Mouse (Mus musculus): ENCODE measurements around the gene Dll1. TPM values are rescaled to one million over a fixed set of nuclear protein-coding genes. Genes with fewer than 3 reads are reported as not detected.

Gene Dll1
- polyA plus RNA-seq, 1 experiment from 2014 or later = 4.9 TPM

DNA sequence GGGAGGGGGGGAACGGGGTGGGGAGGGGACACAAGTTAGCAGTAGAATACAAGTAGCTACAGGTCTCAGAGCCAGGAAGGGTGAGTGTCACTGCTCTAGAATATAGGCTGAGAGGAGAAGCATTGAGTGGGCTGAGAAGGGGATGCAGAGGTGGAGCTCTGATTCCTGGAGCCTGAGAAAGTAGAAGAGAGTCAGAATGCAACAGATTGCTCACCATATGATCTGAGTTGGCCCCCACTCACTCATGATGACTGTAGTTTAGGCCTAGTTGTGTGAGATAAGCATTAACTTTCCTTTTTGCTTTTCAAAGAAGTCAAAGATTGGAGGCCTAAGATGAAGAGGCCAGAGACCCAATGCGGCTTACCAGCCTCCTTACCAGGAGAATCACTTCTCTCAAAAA is 22.7 kb downstream of the Dll1 start:
- H3K27ac ChIP-seq (replicated peaks in 1 of 2; ENCODE audit: control insufficient read depth in 1 of 2, insufficient read depth in 1 of 2, low read depth in 2 of 2, low read length in 2 of 2) = no peak overlapping the region
- no peak overlapping the region for H3K9ac ChIP-seq (ENCODE audit: low read length)
- H3K4me2 ChIP-seq (ENCODE audit: low read length) = no peak overlapping the region
- no peak overlapping the region for H3K4me3 ChIP-seq (ENCODE audit: control insufficient read depth in 1 of 2, insufficient read depth in 1 of 2, low read depth in 1 of 2, low read length in 2 of 2)
- no peak for ATAC-seq (ENCODE audit: insufficient number of reproducible peaks, insufficient read depth, low FRiP score, low read depth)
- no peaks in the 10 kb centered on the region for H3K9me3 ChIP-seq (ENCODE audit: control insufficient read depth, low read length)
- H3K36me3 ChIP-seq (ENCODE audit: control insufficient read depth, insufficient read depth, low read length) = no peaks in the 10 kb centered on the region
- 69% methylated on average over 2 of the region's 2 CpGs for WGBS
- H3K4me1 ChIP-seq (ENCODE audit: control insufficient read depth in 2 of 2, insufficient read depth in 2 of 2, low read length in 2 of 2) = no peaks in the 10 kb centered on the region
- no peaks in the 10 kb centered on the region for H3K27me3 ChIP-seq (ENCODE audit: control insufficient read depth, insufficient read depth, low read length)

DNA sequence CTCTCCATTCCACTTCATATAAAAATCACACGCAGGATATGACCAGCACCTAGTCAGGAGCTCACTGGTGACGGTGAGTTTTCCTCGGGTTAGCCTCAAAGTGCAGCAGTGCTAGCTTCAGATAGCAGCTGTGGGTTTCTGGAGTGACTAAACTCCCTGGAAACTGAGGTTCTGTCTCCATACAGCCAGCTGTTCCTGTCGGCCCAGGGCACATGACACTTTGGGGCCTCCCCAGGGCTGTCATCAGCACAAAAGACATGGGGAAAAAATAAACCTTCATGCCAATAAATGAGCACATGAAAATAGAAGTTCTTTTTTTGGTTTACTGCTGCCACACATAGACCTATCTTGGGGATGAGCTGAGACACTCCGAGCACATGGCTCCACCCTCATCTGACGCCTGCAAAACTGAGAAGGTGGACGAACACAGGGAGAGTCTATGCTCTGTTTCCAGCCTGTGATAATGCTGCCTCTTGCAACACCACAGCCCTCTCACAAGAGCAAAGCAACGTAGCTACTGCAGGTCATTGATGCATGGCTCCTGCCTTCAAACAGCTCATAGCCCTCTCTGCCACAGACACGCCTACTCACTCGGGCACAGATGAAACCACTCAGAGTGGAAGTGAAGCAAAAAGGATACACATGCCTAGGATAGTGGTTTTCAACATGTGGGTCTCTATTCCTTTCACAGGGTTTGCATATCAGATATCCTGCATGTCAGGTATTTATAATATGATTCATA is 23.6 kb downstream of the Dll1 start:
- H3K9me3 ChIP-seq (ENCODE audit: control insufficient read depth, low read length) = no peaks in the 10 kb centered on the region
- no peaks in the 10 kb centered on the region for H3K36me3 ChIP-seq (ENCODE audit: control insufficient read depth, insufficient read depth, low read length)
- H3K4me2 ChIP-seq (ENCODE audit: low read length) = no peak overlapping the region
- 51% methylated on average over 10 of the region's 10 CpGs for WGBS
- no peak overlapping the region for H3K9ac ChIP-seq (ENCODE audit: low read length)
- H3K4me1 ChIP-seq (ENCODE audit: control insufficient read depth in 2 of 2, insufficient read depth in 2 of 2, low read length in 2 of 2) = no peaks in the 10 kb centered on the region
- H3K4me3 ChIP-seq (ENCODE audit: control insufficient read depth in 1 of 2, insufficient read depth in 1 of 2, low read depth in 1 of 2, low read length in 2 of 2) = no peak overlapping the region
- no peak overlapping the region for H3K27ac ChIP-seq (replicated peaks in 1 of 2; ENCODE audit: control insufficient read depth in 1 of 2, insufficient read depth in 1 of 2, low read depth in 2 of 2, low read length in 2 of 2)
- no peak for ATAC-seq (ENCODE audit: insufficient number of reproducible peaks, insufficient read depth, low FRiP score, low read depth)
- no peaks in the 10 kb centered on the region for H3K27me3 ChIP-seq (ENCODE audit: control insufficient read depth, insufficient read depth, low read length)

DNA sequence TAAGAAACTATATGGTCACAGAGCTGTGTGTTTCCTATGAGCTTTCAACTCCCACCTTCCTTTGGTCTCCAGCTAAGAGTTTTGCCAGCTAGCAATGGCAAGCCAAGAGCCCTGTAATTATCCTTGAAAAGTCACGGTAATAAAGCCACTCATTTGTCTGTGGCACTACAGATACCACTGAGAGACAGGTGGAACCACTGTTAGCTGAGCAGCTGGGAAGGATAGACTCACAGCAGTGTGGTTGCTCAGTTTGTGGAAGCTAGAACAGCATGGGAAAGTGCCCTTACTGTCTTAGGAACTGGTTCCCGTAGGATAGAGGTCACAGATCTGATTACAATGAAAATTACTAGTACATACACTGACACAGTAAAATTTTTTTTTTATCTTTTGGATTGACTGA is 26.5 kb downstream of the Dll1 start:
- Histone ChIP-seq H3K27ac (replicated peaks in 1 of 2; ENCODE audit: control insufficient read depth in 1 of 2, insufficient read depth in 1 of 2, low read depth in 2 of 2, low read length in 2 of 2) (no peak overlapping the region), H3K27me3 (ENCODE audit: control insufficient read depth, insufficient read depth, low read length) (no peaks in the 10 kb centered on the region), H3K36me3 (ENCODE audit: control insufficient read depth, insufficient read depth, low read length) (no peaks in the 10 kb centered on the region), H3K4me2 (ENCODE audit: low read length) (no peak overlapping the region), H3K9ac (ENCODE audit: low read length) (no peak overlapping the region), H3K4me3 (ENCODE audit: control insufficient read depth in 1 of 2, insufficient read depth in 1 of 2, low read depth in 1 of 2, low read length in 2 of 2) (no peak overlapping the region), H3K9me3 (ENCODE audit: control insufficient read depth, low read length) (no peaks in the 10 kb centered on the region), H3K4me1 (ENCODE audit: control insufficient read depth in 2 of 2, insufficient read depth in 2 of 2, low read length in 2 of 2) (no peaks in the 10 kb centered on the region)
- 62% methylated on average over 2 of the region's 2 CpGs for WGBS
- ATAC-seq (ENCODE audit: insufficient number of reproducible peaks, insufficient read depth, low FRiP score, low read depth) = no peak

DNA sequence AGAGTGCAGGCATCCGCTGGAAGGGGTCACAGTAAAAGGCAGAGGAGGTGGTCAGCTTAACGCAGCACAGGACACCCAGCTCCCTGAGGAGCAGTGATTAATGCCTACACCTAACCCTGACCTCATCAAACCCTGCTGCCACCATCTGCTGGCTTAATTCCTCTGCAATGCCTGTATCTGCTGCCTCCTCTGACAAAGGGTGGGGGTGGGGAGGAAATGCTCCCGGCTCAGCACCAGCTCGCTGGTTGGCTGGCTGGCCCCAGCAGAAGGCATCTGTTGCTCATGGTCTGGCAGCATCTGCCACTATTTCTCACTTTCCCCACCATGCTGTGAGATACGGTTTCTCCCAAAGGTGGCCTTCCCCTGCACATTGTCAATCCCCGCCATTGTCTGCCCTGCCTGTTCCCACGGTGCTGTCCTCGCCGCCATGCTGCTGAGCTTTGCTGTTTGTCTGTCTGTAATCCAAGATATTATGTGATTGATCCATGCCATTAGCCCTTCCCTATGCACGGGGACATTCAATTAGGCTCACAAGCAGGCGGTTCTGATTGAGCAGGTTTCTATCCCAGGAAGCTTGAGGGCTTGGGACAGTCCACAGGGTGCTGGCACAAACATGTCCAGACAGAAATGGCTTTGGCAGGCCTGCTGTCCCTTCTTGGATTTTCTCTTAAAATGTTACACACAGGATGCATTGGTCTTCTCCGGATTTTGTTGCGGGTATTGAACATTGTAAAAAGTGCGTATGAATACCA is 33.4 kb downstream of the Dll1 start:
- Histone ChIP-seq H3K4me2 (ENCODE audit: low read length) (peak overlapping the region; percentile 34), H3K36me3 (ENCODE audit: control insufficient read depth, insufficient read depth, low read length) (no peaks in the 10 kb centered on the region), H3K9ac (ENCODE audit: low read length) (no peak overlapping the region), H3K9me3 (ENCODE audit: control insufficient read depth, low read length) (no peaks in the 10 kb centered on the region), H3K4me1 (ENCODE audit: control insufficient read depth in 2 of 2, insufficient read depth in 2 of 2, low read length in 2 of 2) (peaks cover 0 to 2% of the 10 kb centered on the region in 2 experiments; a peak in 1 of 4 replicates), H3K27ac (replicated peaks in 1 of 2; ENCODE audit: control insufficient read depth in 1 of 2, insufficient read depth in 1 of 2, low read depth in 2 of 2, low read length in 2 of 2) (no peak overlapping the region), H3K4me3 (ENCODE audit: control insufficient read depth in 1 of 2, insufficient read depth in 1 of 2, low read depth in 1 of 2, low read length in 2 of 2) (0 out of 4 replicates have a peak overlapping the region, but pooled peaks of 1 of the 2 experiments have one; percentile 11), H3K27me3 (ENCODE audit: control insufficient read depth, insufficient read depth, low read length) (no peaks in the 10 kb centered on the region)
- 27% methylated on average over 14 of the region's 14 CpGs for WGBS
- ATAC-seq (ENCODE audit: insufficient number of reproducible peaks, insufficient read depth, low FRiP score, low read depth) = no peak

DNA sequence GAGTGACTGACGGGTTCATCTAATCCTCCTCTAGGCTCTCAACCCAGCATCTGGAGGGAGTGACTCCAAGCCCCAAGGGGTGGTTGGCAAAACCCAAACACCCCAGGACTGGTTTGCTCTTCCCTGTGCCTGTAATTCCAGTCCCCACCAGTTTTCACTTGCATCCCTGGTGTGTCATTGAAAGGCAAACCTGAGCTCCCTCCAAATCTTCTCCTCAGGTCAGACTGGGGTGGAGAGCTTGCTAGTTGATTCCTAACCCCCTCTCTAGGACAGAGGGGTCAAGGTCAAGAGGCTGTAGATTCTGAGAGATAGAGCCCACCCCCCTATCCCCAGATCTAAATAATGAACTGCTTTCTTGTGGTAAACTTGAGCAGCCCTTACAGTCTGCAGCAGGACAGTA is 38.8 kb downstream of the Dll1 start:
- H3K4me3 ChIP-seq (ENCODE audit: control insufficient read depth in 1 of 2, insufficient read depth in 1 of 2, low read depth in 1 of 2, low read length in 2 of 2) = no peak overlapping the region
- no peaks in the 10 kb centered on the region for H3K27me3 ChIP-seq (ENCODE audit: control insufficient read depth, insufficient read depth, low read length)
- no peak overlapping the region for H3K4me2 ChIP-seq (ENCODE audit: low read length)
- ATAC-seq (ENCODE audit: insufficient number of reproducible peaks, insufficient read depth, low FRiP score, low read depth) = no peak
- H3K36me3 ChIP-seq (ENCODE audit: control insufficient read depth, insufficient read depth, low read length) = no peaks in the 10 kb centered on the region
- H3K4me1 ChIP-seq (ENCODE audit: control insufficient read depth in 2 of 2, insufficient read depth in 2 of 2, low read length in 2 of 2) = peaks cover 0 to under 1% of the 10 kb centered on the region in 2 experiments; a peak in 1 of 4 replicates
- 92% methylated on average over 1 of the region's 1 CpGs for WGBS
- H3K9ac ChIP-seq (ENCODE audit: low read length) = no peak overlapping the region
- H3K9me3 ChIP-seq (ENCODE audit: control insufficient read depth, low read length) = no peaks in the 10 kb centered on the region
- no peak overlapping the region for H3K27ac ChIP-seq (replicated peaks in 1 of 2; ENCODE audit: control insufficient read depth in 1 of 2, insufficient read depth in 1 of 2, low read depth in 2 of 2, low read length in 2 of 2)

DNA sequence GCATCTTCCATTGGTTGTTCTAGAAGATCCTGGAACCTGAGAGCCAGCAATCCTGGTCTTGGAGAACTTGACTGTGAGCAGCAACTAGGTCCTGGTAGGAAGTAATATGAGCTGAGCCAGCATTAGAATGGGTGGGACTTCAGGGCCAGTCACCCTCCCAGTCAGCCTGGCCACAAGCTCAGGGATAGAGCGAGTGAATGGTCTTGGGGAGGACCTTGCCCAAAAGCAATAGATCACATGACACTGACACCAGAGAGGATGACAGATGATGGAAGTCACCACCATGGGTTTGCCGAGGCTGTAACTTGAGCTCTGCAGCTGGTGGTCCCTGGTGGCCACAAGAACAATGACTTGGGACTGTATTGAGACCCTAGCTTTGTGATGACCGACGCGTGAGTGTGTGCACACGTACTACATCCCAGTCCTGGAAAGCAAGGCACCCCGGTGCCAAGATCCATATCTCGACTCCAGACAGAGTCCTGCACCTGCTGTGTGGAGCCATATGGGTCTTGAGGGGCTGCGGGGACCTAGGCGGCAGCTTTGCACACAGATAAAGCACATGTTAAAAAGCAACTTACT is 46.8 kb downstream of the Dll1 start:
- no peak overlapping the region for H3K4me2 ChIP-seq (ENCODE audit: low read length)
- H3K27me3 ChIP-seq (ENCODE audit: control insufficient read depth, insufficient read depth, low read length) = no peaks in the 10 kb centered on the region
- H3K9me3 ChIP-seq (ENCODE audit: control insufficient read depth, low read length) = no peaks in the 10 kb centered on the region
- no peaks in the 10 kb centered on the region for H3K4me1 ChIP-seq (ENCODE audit: control insufficient read depth in 2 of 2, insufficient read depth in 2 of 2, low read length in 2 of 2)
- no peaks in the 10 kb centered on the region for H3K36me3 ChIP-seq (ENCODE audit: control insufficient read depth, insufficient read depth, low read length)
- no peak for ATAC-seq (ENCODE audit: insufficient number of reproducible peaks, insufficient read depth, low FRiP score, low read depth)
- H3K27ac ChIP-seq (replicated peaks in 1 of 2; ENCODE audit: control insufficient read depth in 1 of 2, insufficient read depth in 1 of 2, low read depth in 2 of 2, low read length in 2 of 2) = no peak overlapping the region
- no peak overlapping the region for H3K4me3 ChIP-seq (ENCODE audit: control insufficient read depth in 1 of 2, insufficient read depth in 1 of 2, low read depth in 1 of 2, low read length in 2 of 2)
- WGBS = 79% methylated on average over 10 of the region's 10 CpGs
- H3K9ac ChIP-seq (ENCODE audit: low read length) = no peak overlapping the region

DNA sequence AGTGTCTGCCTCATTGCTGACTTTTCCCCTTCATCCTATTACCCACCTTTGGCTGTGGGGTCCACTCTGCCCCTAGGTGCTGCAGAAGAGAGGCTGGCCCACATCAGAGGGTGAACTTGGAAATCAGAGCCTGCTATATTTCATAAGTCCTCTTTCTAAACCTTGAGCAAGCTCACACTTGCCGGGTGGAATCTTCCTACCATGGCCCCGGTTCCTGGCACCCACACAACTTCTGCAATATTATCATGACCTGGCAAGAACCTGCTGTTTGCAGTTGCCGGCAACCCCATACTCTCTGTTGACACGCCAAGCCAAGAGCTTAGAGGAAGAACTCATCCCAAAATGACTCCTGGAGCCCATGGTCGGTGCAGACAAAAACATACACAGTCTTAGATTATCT is 49.6 kb downstream of the Dll1 start:
- 79% methylated on average over 5 of the region's 5 CpGs for WGBS

More for the DNA sequence above, 49.6 kb downstream of the Dll1 start:
- Histone ChIP-seq H3K27ac (replicated peaks in 1 of 2; ENCODE audit: control insufficient read depth in 1 of 2, insufficient read depth in 1 of 2, low read depth in 2 of 2, low read length in 2 of 2) (no peak overlapping the region), H3K27me3 (ENCODE audit: control insufficient read depth, insufficient read depth, low read length) (no peaks in the 10 kb centered on the region), H3K4me3 (ENCODE audit: control insufficient read depth in 1 of 2, insufficient read depth in 1 of 2, low read depth in 1 of 2, low read length in 2 of 2) (no peak overlapping the region), H3K4me2 (ENCODE audit: low read length) (no peak overlapping the region), H3K4me1 (ENCODE audit: control insufficient read depth in 2 of 2, insufficient read depth in 2 of 2, low read length in 2 of 2) (0 out of 4 replicates have a peak, but pooled peaks cover 0 to 2% of the 10 kb centered on the region in 2 experiments), H3K9me3 (ENCODE audit: control insufficient read depth, low read length) (no peaks in the 10 kb centered on the region), H3K36me3 (ENCODE audit: control insufficient read depth, insufficient read depth, low read length) (no peaks in the 10 kb centered on the region), H3K9ac (ENCODE audit: low read length) (no peak overlapping the region)
- ATAC-seq (ENCODE audit: insufficient number of reproducible peaks, insufficient read depth, low FRiP score, low read depth) = no peak

All from heart, embryonic 14.5 days (tissue).